Mouse (Mus musculus) bone marrow, adult 2 months (tissue): ENCODE measurements around the gene Rbm44. TPM values are rescaled to one million over a fixed set of nuclear protein-coding genes. Genes with fewer than 3 reads are reported as not detected.

Experiments
- H3K27ac ChIP-seq: fragments of 200-500 bp; 2 replicates; pipeline ENCODE4 v1.5.1; 2012; ENCODE audit warnings: low read depth, mild to moderate bottlenecking, control low read depth, inconsistent platforms, low read length; ENCODE audit not compliant: control insufficient read depth, poor library complexity, insufficient read depth
- H3K4me1 ChIP-seq: fragments of 200-500 bp; 2 replicates; pipeline ENCODE4 v1.6.1; 2011; ENCODE audit warnings: low read length; ENCODE audit not compliant: control insufficient read depth, insufficient read depth
- H3K4me3 ChIP-seq: fragments of 200-500 bp; replicated peaks from 2 replicates; pipeline ENCODE3; 2011; ENCODE audit warnings: mild to moderate bottlenecking, low read depth, low read length, control low read depth; ENCODE audit not compliant: control insufficient read depth
- CTCF ChIP-seq: fragments of 200-500 bp; IDR thresholded peaks from 2 replicates; pipeline ENCODE4 v1.5.1; 2011; ENCODE audit warnings: low read length, control low read depth; ENCODE audit not compliant: control insufficient read depth, insufficient read depth
- POLR2A ChIP-seq: fragments of 200-500 bp; IDR thresholded peaks from 2 replicates; pipeline ENCODE4 v1.6.1; 2011; ENCODE audit warnings: low read depth, mild to moderate bottlenecking, control low read depth, low read length, borderline replicate concordance; ENCODE audit not compliant: control insufficient read depth
- WGBS: fragments of 180-500 bp; shearing (Covaris S2); methylation state at CpG from one replicate; pipeline ENCODE4 v1.1.7; 2018; 5-methylcytosine and 5-hydroxymethylcytosine counted together
- polyA plus RNA-seq: library from polyadenylated mRNA; stranded (reverse); fragments of >200 nt; gene quantifications from 2 replicates; pipeline ENCODE4 v1.2.4, GENCODE M21; 2011; ENCODE audit warnings: low replicate concordance; ENCODE audit not compliant: missing spikeins, insufficient read depth, insufficient read length

The Rbm44 gene
- polyA plus RNA-seq, 1 experiment, result 11.0 TPM

- Histone ChIP-seq H3K4me1 (peaks cover 9% of the 10 kb centered on the region), H3K4me3 (no peak overlapping the region), H3K27ac (no peak overlapping the region)
- no peak for TF ChIP-seq CTCF
- no peak for TF ChIP-seq POLR2A
- WGBS, result 15% methylated on average over 4 of the region's 4 CpGs
Observed at GRCm38 (mm10) chr1:91193242-91193641, 48.4 kb downstream of the Rbm44 start.

- peaks cover 8% of the 10 kb centered on the region for H3K4me1 ChIP-seq
- 73% methylated on average over 4 of the region's 4 CpGs for WGBS
- H3K4me3 ChIP-seq, result no peak overlapping the region
- H3K27ac ChIP-seq, result no peak overlapping the region
- no peak for TF ChIP-seq CTCF
- TF ChIP-seq POLR2A, result no peak
Observed at GRCm38 (mm10) chr1:91193680-91194079, 48.8 kb downstream of the Rbm44 start.

GRCm38 (mm10) chr1:91199793-91200192 is 54.9 kb downstream of the Rbm44 start:
- Histone ChIP-seq H3K27ac (no peak overlapping the region), H3K4me1 (no peaks in the 10 kb centered on the region), H3K4me3 (no peak overlapping the region)
- WGBS, result 94% methylated on average over 10 of the region's 10 CpGs
- TF ChIP-seq CTCF (no peak), POLR2A (no peak)

DNA sequence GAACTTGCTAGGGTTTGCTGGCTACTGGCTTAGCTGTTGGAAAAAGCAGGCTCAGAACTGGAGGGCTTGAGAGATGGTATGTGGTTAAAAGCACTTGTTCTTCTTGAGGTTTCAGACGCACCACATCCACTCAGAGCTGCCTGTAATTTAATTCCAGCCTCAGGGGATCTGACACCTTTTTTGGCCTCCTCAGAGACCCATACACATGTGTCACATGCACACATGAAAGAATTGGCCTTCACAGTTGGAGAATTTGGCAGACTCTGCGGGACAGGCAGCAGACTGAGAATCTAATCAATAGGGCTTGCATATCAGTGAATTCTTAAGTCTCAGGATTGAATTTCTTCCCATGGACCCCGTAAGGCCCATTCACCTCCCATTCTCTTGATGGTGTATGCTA is 56.2 kb downstream of the Rbm44 start:
- WGBS, result 71% methylated on average over 3 of the region's 3 CpGs
- Histone ChIP-seq H3K4me3 (no peak overlapping the region), H3K4me1 (no peaks in the 10 kb centered on the region), H3K27ac (no peak overlapping the region)
- TF ChIP-seq POLR2A (no peak), CTCF (no peak)

DNA sequence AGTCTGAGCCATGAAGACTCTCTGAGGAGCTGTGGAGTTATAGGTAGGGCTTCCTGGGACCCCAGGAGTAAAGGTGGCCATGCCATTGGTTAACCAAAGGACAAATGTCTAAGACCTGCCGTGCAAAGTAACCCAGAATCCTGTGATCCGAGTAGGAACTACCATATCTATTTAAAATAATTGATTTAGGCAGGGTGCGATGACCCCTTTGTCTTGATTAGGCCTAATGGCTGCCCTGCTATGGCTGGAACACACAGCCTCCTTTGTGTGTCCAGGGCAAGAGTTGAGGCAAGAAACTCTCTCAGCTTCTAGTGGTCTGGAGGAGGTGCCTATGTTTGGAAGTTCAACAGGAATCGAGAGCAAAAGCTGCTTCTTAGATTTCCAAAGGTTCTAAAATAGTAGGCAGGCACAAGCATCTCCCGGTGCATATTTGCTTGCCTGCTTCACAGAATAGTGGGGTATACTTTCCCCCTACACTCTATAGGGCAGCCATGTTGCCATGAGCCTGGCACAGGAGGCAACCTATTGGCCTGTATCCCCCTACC is 59.4 kb downstream of the Rbm44 start:
- WGBS, result 86% methylated on average over 5 of the region's 5 CpGs
- Histone ChIP-seq H3K4me3 (no peak overlapping the region), H3K27ac (no peak overlapping the region), H3K4me1 (peaks cover 4% of the 10 kb centered on the region; the same call in 1 of the 2 replicates)
- TF ChIP-seq POLR2A (no peak), CTCF (no peak)

DNA sequence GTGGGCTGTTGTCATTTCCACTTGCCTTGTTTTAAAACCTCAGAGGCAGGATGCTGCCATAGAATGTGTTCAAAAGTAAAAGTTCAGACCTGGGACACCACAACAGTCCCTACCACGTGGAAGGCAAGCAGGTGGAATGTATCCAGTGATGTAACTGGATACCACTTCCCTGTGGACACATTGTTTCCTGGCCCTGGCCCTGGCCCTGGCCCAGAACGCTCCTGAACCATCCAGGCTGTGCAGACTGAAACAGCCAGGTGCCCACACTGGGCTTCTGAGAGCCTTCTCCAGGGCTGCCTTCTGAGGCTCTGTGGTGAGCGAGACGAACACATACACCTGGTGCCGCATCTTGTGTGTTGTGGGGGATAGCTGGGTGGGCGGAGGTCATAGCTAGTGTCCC is 60.8 kb downstream of the Rbm44 start:
- Histone ChIP-seq H3K4me3 (no peak overlapping the region), H3K4me1 (peaks cover 4% of the 10 kb centered on the region; the same call in 1 of the 2 replicates), H3K27ac (no peak overlapping the region)
- 81% methylated on average over 6 of the region's 6 CpGs for WGBS
- TF ChIP-seq CTCF, result no peak

DNA sequence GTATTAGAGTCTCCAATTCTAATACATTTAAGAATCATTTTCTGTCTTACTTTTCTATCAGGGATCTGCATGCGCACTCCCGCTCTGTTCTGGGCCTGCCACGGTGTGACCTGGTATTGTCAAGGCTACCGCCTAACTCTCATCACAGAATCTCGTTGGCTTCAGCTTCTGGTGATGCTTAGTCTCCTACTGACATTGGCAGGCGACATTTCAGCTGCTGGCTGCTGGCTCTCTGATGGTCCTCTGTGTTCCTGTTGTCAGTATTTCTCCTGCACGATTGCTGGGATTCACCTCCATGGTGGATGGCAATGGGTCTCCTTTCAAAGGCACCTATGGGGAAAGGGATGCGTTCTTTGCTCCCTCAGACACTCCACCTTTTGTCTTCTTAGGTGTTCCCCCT is 61.4 kb downstream of the Rbm44 start:
- Histone ChIP-seq H3K4me1 (peaks cover 4% of the 10 kb centered on the region; the same call in 1 of the 2 replicates), H3K27ac (no peak overlapping the region; the same call in 1 of the 2 replicates), H3K4me3 (no peak overlapping the region)
- TF ChIP-seq POLR2A, result no peak
- TF ChIP-seq CTCF, result no peak
- WGBS, result 85% methylated on average over 8 of the region's 8 CpGs

DNA sequence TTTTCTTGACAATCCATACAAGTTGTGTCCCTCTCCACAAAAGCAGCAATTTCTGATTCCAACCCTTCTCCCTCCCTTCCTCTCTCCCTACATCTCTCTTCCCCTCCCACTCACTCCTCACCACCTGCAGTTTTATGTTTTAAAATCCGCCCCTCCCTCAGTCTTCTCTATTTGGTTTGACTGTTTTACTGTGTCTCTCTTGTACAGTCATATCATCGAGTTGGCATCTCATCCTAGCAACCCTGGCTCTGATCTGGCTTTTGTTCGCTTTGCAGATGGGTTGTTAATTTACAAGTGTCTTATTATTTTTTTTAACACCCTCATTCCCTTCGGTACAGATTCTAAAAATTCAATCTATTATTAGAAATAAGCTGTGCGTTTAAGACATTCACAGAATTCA is 62.0 kb downstream of the Rbm44 start:
- H3K4me3 ChIP-seq, result no peak overlapping the region
- 46% methylated on average over 5 of the region's 5 CpGs for WGBS
- peak overlapping the region; percentile 66; the same call in 1 of the 2 replicates for H3K27ac ChIP-seq
- no peak for TF ChIP-seq CTCF
- no peak for TF ChIP-seq POLR2A
- peaks cover 4% of the 10 kb centered on the region; the same call in 1 of the 2 replicates for H3K4me1 ChIP-seq

DNA sequence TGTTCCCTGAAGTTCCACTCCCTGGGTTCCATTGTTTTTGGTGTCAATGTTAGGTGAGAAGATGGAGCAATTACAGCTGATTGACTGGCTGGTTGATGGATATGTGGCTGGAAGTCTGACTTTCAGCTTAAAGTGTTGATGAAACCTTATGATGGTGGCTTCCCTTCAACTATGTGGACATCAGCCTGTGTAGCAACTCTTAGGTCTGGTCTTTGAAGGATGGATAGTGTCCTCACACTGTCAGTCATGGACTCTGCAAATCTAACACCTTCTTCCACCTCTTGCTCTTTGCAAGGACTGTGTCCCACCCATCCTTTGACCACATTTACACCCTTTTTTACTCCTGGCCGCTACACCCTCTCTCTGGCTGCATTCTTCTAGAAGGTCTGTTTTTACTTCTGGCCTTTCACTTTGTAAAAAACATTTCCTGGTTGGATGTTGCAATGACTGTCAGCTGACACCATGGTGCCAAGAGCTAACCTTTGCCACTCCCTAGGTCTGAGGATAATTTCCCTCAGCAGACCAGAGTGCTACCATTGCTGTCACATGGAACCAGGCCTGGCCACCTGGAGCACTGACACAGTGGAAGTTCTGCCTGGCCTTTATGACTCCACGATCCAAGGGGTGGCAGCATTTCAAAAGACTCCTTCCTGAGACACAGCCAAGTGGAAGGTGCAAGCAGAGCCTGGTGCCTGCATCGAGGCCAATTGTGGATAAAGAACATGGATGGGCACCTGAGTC is 62.6 kb downstream of the Rbm44 start:
- H3K4me1 ChIP-seq, result peaks cover 4% of the 10 kb centered on the region; the same call in 1 of the 2 replicates
- WGBS, result 40% methylated on average over 3 of the region's 3 CpGs
- peak overlapping the region; percentile 66 for H3K27ac ChIP-seq
- H3K4me3 ChIP-seq, result no peak overlapping the region
- TF ChIP-seq CTCF, result no peak

DNA sequence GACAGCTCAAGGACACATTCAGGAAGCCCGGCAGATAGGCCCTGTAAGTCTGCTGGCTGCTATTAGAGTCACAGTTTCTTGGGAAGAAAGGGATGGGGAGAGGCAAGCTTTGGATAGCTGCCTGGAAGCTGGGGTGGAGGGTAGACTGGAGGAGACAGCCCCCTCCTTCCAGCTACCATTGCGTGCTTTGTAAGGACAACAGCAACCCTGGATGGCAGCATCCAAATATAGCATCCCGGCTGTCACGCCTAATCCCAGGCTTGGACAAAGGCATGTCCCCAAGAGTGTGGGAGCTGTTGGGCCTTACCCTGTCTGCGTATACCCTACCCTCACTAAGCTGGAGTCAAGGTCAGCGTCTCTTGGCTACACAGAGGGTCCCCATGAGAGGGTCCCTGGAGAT is 64.5 kb downstream of the Rbm44 start:
- WGBS, result 85% methylated on average over 6 of the region's 6 CpGs
- peaks cover 4% of the 10 kb centered on the region; the same call in 1 of the 2 replicates for H3K4me1 ChIP-seq
- H3K27ac ChIP-seq, result no peak overlapping the region
- H3K4me3 ChIP-seq, result no peak overlapping the region
- no peak for TF ChIP-seq CTCF
- TF ChIP-seq POLR2A, result no peak
